Mouse (Mus musculus): Measurements from ENCODE around the gene Ntrk3.

The Ntrk3 gene

DNA sequence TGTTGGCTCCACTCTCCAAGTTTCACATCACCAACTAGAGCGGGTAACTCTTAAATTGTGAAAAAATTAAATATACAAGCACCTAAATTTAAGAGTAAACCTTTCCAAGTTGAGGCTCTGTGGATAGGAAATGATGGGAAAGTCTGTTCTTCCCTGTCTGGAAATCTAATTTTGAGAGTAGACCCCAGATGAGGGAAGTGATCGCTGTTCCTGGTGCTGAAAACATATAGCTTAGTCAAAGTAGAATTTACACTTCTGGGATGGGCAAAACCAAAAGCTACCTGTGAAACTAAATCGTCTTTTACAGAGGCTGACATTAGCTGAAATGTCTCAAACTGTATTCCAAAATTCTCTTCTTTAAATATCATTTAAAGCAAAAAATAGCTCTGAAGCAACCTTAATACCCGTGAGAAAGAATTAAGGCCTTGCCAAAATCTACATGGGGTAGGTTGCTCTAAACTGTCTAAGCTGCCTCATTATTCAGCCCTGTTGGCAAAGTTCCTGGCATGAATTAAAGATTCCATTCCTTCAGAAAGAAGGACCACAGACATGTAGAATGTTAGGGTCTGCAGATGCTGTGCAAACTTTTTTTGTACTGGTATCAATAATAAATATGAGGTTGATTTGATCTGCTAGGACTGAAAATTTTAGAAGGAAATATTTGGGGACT, 557.7 kb downstream of the Ntrk3 start:
- DNase-seq: no peak

DNA sequence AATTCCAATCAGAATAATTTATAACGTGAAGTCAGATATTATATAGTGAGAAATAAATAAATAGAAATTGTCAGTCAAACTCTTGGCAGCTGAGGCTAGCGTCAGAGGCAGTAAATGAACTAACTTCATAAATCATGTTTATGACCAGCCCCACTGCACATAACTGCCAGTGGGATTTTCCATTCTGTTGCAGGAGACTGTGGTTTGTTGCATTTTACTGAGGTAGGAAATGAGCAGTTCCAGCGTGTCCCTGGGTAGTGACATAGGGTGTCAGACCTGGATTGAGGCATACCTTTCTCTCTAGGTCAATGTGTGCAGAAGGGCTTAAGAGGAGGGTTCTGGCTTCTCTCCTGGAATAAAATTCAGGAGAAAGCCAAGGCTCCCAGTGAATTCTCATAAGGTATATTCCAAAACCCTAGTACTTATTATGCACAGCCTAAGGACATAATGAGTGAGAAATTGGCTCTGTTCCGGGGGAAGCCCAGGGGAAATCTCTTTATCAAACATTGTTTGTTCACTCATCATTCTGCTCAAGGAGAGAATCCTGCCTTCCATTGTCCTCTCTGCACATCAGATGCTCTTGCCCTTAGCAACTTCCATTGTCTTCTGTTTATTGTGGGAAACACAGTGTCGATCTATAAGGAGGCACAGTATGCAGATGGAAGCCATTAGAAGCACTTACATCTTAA, 565.4 kb downstream of the Ntrk3 start:
- no peak for DNase-seq

DNA sequence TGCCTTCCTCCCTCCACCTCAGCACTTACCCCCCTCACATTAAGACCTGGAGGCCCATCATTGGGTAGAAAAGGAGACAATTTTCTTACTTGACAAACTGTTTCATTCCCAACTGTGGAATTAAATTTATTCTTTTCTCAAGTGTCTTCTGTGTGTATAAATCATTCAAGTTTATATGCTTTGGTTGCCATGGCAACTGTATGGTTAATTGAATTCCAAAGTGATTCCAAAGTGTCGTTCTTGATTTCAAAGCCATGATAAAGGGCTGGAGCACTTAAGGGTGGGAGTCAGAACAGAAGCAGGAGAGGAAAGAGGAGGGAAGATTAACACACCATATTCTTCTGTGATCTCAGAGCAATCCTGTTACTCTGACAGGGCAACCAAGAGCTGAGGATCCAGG, 572.3 kb downstream of the Ntrk3 start:
- no peak for DNase-seq

DNA sequence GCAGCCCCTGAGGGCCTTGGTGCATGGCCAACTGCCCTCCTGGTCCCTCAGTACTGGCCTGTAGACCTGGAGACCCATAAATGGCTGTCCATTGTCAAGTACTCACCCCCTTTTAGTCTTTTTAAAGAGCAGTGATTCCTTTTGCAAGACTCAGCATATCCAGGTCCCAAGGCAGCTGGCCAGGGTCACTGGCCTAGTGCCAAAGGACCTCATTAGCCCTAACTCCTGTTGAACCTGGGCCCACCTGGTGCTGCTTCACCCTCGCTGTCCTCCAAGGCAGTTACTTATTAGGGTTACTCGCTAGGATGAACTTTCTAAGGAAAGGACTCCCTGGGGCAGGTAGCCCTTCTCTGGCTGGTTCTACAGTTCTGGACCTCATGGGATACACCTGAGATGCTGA, 579.9 kb downstream of the Ntrk3 start:
- no peak for DNase-seq

DNA sequence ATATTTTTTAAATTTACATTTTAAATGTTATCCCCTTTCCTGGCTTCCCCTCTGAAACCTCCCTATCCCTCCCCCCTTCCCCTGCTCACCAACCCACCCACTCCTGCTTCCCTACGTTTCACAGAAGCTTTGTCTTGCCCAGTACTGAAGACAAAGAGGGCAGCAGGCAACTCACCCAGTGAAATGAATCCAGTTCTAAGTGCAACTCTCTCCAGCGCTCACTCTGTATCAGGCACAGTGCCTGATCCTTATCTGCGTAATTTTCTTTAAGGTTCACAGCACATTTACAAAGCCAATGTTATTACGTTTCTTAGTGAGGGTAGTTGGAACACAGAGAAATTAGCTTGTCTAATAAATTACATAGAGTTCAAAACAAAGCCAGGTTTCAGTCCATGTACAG, 592.6 kb downstream of the Ntrk3 start:
- no peak for DNase-seq

DNA sequence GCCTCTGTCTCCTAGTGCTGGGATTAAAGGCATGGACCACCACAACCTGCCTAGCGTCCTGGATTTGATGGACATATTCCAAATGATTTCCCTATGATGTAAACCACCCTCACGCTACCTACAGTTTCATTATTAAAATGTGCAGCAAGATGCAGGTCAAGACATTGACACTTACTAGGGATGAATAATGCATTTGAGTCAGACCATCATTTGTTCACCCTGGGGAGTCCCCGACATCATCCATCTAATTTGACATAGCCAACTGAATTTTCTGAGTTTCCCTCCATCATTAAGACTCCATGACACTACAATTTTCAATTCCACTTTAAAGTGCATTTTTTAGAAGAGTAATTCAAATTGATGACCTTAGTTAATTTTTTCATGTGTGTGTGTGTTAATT, 593.0 kb downstream of the Ntrk3 start:
- no peak for DNase-seq

DNA sequence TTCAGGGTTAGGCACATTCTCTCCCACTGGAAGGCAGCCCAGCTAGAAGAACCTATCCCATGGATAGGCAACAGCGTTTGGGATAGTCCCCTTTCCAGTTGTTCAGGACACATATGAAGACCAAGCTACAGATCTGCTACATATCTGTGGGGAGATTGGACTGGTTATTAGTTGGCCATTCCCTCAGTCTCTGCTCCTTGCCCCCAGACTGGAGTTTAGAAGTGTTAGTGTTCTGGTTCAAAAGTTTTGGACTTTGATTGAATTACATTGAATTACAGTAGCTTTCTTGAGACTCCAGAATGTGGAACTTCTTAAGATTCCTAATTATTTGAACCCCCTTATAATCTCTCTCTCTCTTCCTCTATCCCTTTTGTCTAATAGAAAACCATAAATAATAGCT, 607.8 kb downstream of the Ntrk3 start:
- DNase-seq: no peak

All from liver (tissue).